Mouse (Mus musculus): ENCODE data around the gene Angptl4.
A peak's percentile ranks its signal among the peaks of the same experiment; 100 is the strongest.
"Not testable (repeated sequence)": the region's sequence is repeated elsewhere in the genome, so short reads cannot be mapped to it uniquely, and the experiment has no call there.

Gene Angptl4

DNA sequence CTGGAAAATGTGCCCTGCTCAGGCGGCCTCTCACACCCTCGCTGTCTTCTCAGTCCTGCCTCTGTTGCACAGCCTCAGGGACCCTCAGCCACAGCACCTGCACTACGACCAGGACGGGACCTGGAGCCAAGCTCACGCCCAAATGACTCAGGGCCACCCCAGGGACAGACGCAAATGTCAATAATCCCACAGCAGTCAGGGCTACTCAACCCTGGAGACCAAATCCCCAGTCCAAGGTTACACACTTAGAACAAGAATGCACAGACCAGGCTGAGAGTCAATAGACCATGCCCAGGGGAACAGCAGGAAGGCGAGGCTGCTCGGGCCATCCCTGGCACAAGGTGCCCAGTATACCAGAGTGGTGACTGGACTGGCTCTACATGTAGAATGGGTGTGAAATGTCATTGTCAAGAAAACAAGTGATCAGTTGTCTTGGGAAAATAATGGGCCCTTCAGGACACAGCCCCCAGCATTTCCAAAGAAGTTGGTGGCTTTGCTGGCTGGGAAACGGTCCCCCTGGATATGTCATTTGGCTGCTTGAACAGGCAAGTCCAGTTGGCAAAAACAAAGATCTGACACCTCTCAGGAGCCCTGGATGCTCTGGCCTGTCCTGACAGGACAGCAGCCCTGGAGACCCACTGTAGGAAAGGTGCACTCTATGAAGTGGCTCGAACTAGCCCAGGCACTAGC is 26.1 kb downstream of the Angptl4 start:
- peak in 1 of 2 experiments; percentile 24 for DNase-seq

DNA sequence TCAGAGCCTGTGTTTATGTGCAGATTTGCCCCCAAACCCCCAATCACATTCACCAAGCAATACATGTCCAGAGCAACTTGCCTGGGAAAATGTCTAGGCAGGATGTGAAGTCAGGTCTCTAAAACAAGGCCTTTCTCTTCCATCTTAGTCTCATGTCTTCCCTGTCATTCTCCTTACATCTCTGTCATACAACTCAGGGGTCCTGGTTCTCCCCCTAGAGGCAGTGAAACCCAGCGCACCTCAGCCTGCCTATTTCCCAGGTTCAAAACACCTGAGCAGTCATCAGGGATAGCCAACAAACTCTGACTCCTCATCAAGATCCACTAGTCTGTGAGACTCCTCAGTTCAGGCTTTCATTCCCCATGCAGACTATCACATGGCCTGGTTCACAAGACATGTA is 27.0 kb downstream of the Angptl4 start:
- DNase-seq, result peak in 1 of 2 experiments; percentile 8

GRCm38 (mm10) chr17:33752297-33752696 is 29.3 kb downstream of the Angptl4 start:
- no peak for DNase-seq

DNA sequence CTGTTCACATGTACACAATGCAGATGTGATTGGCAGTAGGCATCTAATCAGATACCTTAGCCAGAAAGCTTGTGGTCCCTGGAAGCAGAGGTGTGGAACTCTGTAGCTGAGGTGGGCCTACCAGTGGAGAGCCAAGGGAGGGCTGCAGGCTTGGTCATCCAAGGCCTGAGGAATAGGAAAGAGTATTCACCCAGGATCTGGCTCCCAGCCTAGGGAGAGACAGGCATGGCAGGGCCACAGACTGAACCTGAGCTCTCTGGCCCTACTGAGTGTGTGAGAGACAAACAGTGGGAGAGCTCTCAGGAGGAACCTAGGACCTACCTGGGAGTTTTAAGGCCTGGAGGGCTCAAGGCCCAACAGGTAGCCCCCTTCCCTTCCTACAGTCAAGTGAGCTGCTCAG is 30.4 kb downstream of the Angptl4 start:
- no peak for DNase-seq

DNA sequence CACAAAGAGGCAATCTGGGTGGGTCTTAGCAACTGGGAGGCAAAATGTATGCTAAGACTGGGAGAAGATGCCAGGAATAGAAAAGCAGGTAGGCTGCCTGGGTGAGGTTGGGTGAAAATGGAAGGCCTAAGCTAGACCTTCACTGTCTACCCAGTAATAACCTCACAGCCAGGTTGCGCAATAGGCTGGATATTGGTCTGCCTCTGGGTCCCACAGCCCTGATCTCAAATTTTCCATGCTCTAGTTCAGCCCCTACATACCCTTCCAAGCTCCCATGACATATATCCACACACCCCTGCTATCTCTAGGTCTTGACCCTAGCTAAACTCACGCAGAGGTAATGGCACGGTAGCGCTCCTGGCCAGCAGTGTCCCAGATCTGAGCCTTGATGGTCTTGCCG is 32.2 kb downstream of the Angptl4 start:
- DNase-seq, result no peak

DNA sequence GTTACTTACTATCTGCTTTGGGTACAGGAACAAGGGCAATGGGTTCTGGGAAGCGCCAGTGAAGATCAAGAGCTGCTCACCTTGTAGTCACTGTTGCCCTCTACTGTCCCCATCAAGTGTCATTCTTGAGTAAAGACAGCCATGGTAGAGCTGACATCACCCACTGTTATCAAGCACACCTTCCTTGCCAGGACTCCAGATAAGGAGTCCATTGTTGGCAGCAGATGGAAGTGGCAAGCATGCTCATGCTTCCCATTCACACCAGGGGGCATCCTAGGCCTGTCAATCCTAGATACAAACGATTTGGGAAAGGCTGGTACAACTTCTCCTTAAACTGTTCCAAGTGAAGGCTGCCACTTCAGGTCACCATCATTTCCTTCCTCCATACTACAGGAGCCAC is 35.6 kb downstream of the Angptl4 start:
- DNase-seq, result peak in 1 of 2 experiments; percentile 15

DNA sequence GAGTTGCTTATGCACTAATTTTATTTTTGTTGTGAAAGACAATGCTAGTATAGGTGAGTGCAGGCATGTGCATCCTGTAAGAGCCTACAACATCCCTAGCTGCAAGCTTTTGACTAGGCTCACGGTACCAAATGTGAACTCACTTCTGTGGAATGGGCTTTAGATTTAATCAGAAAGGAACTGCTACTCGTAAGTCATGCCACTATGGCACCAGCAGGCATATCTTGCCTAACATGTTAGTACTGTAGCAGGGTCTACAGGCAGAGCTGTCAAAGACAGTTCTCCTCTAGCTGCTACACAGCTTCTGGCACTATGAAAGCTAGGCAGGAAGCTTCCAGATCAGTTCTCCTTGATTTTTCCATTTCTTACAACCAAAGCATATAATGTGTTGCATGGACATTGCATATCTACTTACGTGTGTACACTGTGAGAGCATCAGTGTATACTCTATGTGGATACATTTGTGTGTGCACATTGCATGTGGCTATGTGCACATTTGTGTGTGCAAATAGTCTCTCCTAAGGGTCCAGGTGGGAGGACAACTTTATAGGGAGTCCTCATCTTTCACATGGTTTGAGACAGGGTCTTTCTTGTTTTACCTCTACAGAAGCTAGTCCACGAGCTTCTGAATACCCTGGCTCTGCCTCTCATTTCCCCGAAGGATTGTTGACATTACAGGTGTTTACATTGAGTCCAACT is 36.8 kb downstream of the Angptl4 start:
- DNase-seq, result no peak

- DNase-seq, result no peak
These were observed 39.2 kb downstream of the Angptl4 start for GRCm38 (mm10) chr17:33742420-33742819.

DNA sequence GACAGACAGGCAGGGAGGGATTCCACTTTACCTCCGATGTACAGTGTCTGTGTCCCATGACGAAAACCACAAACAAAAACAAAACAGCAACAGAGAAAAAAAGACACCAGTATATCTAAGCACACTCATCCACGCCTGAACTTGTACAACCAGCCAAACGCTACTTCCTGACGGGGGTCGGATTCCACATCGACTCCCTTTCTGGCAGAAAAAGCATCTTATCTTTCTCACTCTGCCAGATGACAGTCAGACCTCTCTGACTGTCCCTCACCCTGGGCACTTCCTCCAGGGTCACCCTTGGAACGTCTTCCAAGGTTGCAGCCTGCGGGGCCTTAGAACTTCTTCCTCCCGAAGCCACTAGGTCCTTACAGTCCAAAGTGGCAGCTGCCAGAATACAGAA is 48.1 kb downstream of the Angptl4 start:
- not testable (repeated sequence) for DNase-seq

- DNase-seq, result not testable (repeated sequence)
These were observed 49.0 kb downstream of the Angptl4 start for GRCm38 (mm10) chr17:33732556-33733083.

DNA sequence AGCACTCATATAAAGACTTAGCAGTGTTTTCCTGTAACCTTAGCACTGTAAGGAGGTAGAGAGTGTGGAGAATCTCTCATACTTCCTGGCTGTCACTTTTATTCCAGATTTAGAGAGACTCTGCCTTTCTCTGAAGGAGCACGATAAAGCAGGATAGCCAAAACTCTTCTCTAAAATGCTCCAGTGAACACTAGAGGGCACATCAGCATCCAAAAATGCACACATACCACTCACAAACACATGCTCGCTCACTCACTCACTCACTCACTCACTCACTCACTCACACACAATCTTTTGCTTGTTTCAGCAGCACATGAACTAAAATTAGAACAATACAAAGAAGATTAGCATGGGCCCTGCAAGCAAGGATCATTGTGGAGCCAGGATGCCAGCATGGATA is 52.4 kb downstream of the Angptl4 start:
- DNase-seq, result no peak

DNA sequence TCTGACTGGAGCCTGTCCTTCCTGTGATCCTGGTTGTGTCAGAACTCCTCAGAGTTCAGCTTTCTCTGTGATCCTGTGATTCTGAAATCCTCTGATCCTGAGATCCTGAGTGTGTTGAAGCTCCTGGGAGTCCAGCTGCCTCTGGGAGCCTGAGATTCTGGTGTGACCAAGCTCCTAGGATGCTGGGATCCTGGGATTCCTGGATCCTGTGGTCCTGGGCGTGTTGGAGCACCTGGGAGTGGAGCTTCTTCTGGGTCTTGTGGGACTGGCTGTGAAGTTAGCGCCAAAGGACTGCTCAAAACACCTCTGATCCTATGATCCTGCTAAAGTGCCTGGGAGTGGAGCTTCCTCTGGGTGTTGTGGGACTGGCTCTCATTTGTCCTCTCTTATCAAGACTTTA is 53.2 kb downstream of the Angptl4 start:
- DNase-seq, result no peak
